In genomic region chr2:119970571-119970970, GRCm38 (mm10) we compare ENCODE assay signal across 9 mouse cellular contexts. TPM values are rescaled to one million over a fixed set of nuclear protein-coding genes. Genes with fewer than 3 reads are reported as not detected.
DNase-seq lines count a peak whose midpoint lies in the region; ATAC-seq and TF ChIP-seq lines count a peak whose summit lies in the region.
"Had no signal": no experiment of that assay in that cellular context is flagged by ENCODE, and none has a peak within 500 bp of the region (broad histone marks: within the 10 kb centered on the region; RNA-seq: fewer than 3 reads in every experiment).

No protein-coding gene starts in this region.

- no peak overlapping the region for H3K9ac ChIP-seq in CH12.LX (ENCODE audit: insufficient read depth, low read depth)
- H3K9ac ChIP-seq: neural tube, embryonic 13.5 days had no signal

- in situ Hi-C loops in CH12.LX (cut with MboI; ENCODE audit: low pct_ligation_motif_present, low pct_unique_long_range_greater_than_20kb, low sequenced_read_pairs) = loop anchor here (5.0 kb wide), 1 partner anchor 47 kb away; no protein-coding TSS in a partner anchor

- peak; percentile 47 to 89; a peak in 3 of 4 replicates for TF ChIP-seq CTCF in CH12.LX (conservative IDR thresholded peaks at IDR 0.05 in 1 of 2, IDR thresholded peaks at IDR 0.05 in 1 of 2; ENCODE audit: low read depth in 2 of 2, low read length in 2 of 2)

- dilution Hi-C loops in CH12.LX (cut with MboI; ENCODE audit: extremely low pct_ligation_motif_present, extremely low pct_unique_long_range_greater_than_20kb, low sequenced_read_pairs) = no loop called here

- H3K79me2 ChIP-seq in CH12.LX (replicated peaks; ENCODE audit: control insufficient read depth, extremely low read depth, insufficient read depth, poor library complexity, severe bottlenecking) = no peaks in the 10 kb centered on the region

- DNase-seq in layer of hippocampus, adult 9-10 months (ENCODE audit: low spot score) = peak; percentile 38
- no peak for DNase-seq in layer of hippocampus, postnatal 25 days (ENCODE audit: extremely low spot score in 1 of 2, low spot score in 1 of 2)
- peak; percentile 55 for DNase-seq in CH12.LX (ENCODE audit: extremely low read depth)
- DNase-seq in embryonic facial prominence, embryonic 10.5 days (ENCODE audit: low spot score) = peak; percentile 24
- peak; percentile 38 to 39 for DNase-seq in layer of hippocampus, postnatal 10 days (ENCODE audit: low spot score in 2 of 2)
- peak; percentile 11 for DNase-seq in spleen, adult 12 weeks (ENCODE audit: low spot score)

- H3K4me3 ChIP-seq in CH12.LX (replicated peaks in 1 of 3; ENCODE audit: low read depth in 2 of 3, low read length in 2 of 3, poor library complexity in 1 of 3) = no peak overlapping the region
- no peak overlapping the region for H3K4me3 ChIP-seq in embryonic facial prominence, embryonic 10.5 days
- H3K4me3 ChIP-seq: neural tube, embryonic 13.5 days had no signal

- H3K4me1 ChIP-seq in CH12.LX (ENCODE audit: control insufficient read depth in 1 of 2, insufficient read depth in 2 of 2) = peaks cover 0 to 19% of the 10 kb centered on the region in 2 experiments; a peak in 2 of 4 replicates
- peaks cover 21% of the 10 kb centered on the region for H3K4me1 ChIP-seq in embryonic facial prominence, embryonic 10.5 days

- H3K27ac ChIP-seq in CH12.LX (ENCODE audit: insufficient read depth, low read depth) = no peak overlapping the region
- H3K27ac ChIP-seq in embryonic facial prominence, embryonic 10.5 days (replicated peaks) = no peak overlapping the region
- H3K27ac ChIP-seq: neural tube, embryonic 13.5 days had no signal

- WGBS in embryonic facial prominence, embryonic 10.5 days = 55% methylated on average over 9 of the region's 9 CpGs

- peaks cover 0 to 15% of the 10 kb centered on the region in 2 experiments for H3K36me3 ChIP-seq in CH12.LX (replicated peaks in 1 of 2; ENCODE audit: control insufficient read depth in 1 of 2, insufficient read depth in 1 of 2, low read length in 1 of 2)
- H3K36me3 ChIP-seq in embryonic facial prominence, embryonic 10.5 days (replicated peaks) = peaks cover 4% of the 10 kb centered on the region

- no peaks in the 10 kb centered on the region for H3K9me3 ChIP-seq in CH12.LX (replicated peaks; ENCODE audit: low read length)
- no peaks in the 10 kb centered on the region for H3K9me3 ChIP-seq in embryonic facial prominence, embryonic 10.5 days
- H3K9me3 ChIP-seq: neural tube, embryonic 13.5 days had no signal

- peak overlapping the region; percentile 75 for H3K4me2 ChIP-seq in CH12.LX (ENCODE audit: insufficient read depth, low read depth, poor library complexity, severe bottlenecking)
- H3K4me2 ChIP-seq: neural tube, embryonic 13.5 days had no signal

- TF ChIP-seq POLR2A in CH12.LX (IDR thresholded peaks at IDR 0.05; ENCODE audit: low read depth, low read length) = no peak

- peak; percentile 31 for ATAC-seq in activated CD4-positive, CD25-positive, alpha-beta regulatory T cell, adult 4 months
- ATAC-seq in frontal cortex, adult (ENCODE audit: low TSS enrichment) = no peak

- TF ChIP-seq RAD21 in CH12.LX (IDR thresholded peaks at IDR 0.05; ENCODE audit: low read depth, low read length) = peak; percentile 92

- no peak for TF ChIP-seq EP300 in CH12.LX (IDR thresholded peaks at IDR 0.05; ENCODE audit: low read length)

- H3K27me3 ChIP-seq in CH12.LX (replicated peaks) = no peaks in the 10 kb centered on the region
- H3K27me3 ChIP-seq in embryonic facial prominence, embryonic 10.5 days (replicated peaks; ENCODE audit: low read depth, poor library complexity, severe bottlenecking) = no peaks in the 10 kb centered on the region
- H3K27me3 ChIP-seq: neural tube, embryonic 13.5 days had no signal

TF ChIP-seq in CH12.LX, 34 proteins besides CTCF, POLR2A, EP300 and RAD21:
- TF ChIP-seq ZC3H11A (IDR thresholded peaks at IDR 0.05; ENCODE audit: low read depth, low read length) (peak; percentile 38; the same call in 1 of the 2 replicates), MAZ (IDR thresholded peaks at IDR 0.05; ENCODE audit: low read depth, low read length) (no peak), SIN3A (IDR thresholded peaks at IDR 0.05; ENCODE audit: low read length) (0 out of 2 replicates have a peak, but pooled peaks have one; percentile 28), MAFK (IDR thresholded peaks at IDR 0.05; ENCODE audit: insufficient replicate concordance, low read length) (no peak), E2F4 (IDR thresholded peaks at IDR 0.05; ENCODE audit: insufficient replicate concordance, low read depth, low read length) (no peak), SMC3 (IDR thresholded peaks at IDR 0.05; ENCODE audit: low read depth, low read length) (peak; percentile 83)

RNA-seq across cellular contexts. Expression of gene Mapkbp1, which starts 1.9 kb away (rescaled TPM):
- 10 to 100 TPM; 41.3 to 51.0 TPM for total RNA-seq in layer of hippocampus, postnatal 25 days (2021)
- total RNA-seq in CH12.LX (2012; rRNA removed) (4.3 and 4.4 TPM in 2 replicates), CH12.LX (2014; rRNA removed) (1.8 and 1.9 TPM in 2 replicates)
- 4.5 and 7.0 TPM in 2 replicates for polyA plus RNA-seq in CH12.LX (2012; ENCODE audit: insufficient read length, low read depth)
- polyA plus RNA-seq in activated CD4-positive, CD25-positive, alpha-beta regulatory T cell, adult 4 months (2017; shearing (Covaris generic)) = 1 to 10 TPM; 1.2 to 1.5 TPM
- 3.5 and 4.0 TPM in 2 replicates for polyA plus RNA-seq in embryonic facial prominence, embryonic 10.5 days (2016; fragmentation: Nextera tagmentation; extraction: Ambion mirVana)
- total RNA-seq in layer of hippocampus, postnatal 10 days (2021) = 10 to 100 TPM; 62.7 to 69.3 TPM

RNA-seq across cellular contexts. Expression of gene Jmjd7, which starts 56.7 kb away (rescaled TPM):
- 1 to 10 TPM; 4.2 to 5.3 TPM for total RNA-seq in layer of hippocampus, postnatal 25 days (2021)
- total RNA-seq in CH12.LX (2012; rRNA removed) (12.7 and 14.6 TPM in 2 replicates), CH12.LX (2014; rRNA removed) (8.4 and 11.3 TPM in 2 replicates)
- polyA plus RNA-seq in CH12.LX (2012; ENCODE audit: insufficient read length, low read depth) = 10.6 and 15.0 TPM in 2 replicates
- polyA plus RNA-seq in activated CD4-positive, CD25-positive, alpha-beta regulatory T cell, adult 4 months (2017; shearing (Covaris generic)) = 10 to 100 TPM; 19.2 to 24.2 TPM
- 20.4 and 20.6 TPM in 2 replicates for polyA plus RNA-seq in embryonic facial prominence, embryonic 10.5 days (2016; fragmentation: Nextera tagmentation; extraction: Ambion mirVana)
- 1 to 10 TPM; 6.7 to 9.5 TPM for total RNA-seq in layer of hippocampus, postnatal 10 days (2021)

RNA-seq across cellular contexts. Expression of gene Gm28042, which starts 56.7 kb away (rescaled TPM):
- 1 to 10 TPM; 1.5 to 2.1 TPM for total RNA-seq in layer of hippocampus, postnatal 25 days (2021)
- 1.0 and 1.9 TPM in 2 replicates for total RNA-seq in CH12.LX (2012; rRNA removed)
- 0.77 and 0.84 TPM in 2 replicates for total RNA-seq in CH12.LX (2014; rRNA removed)
- polyA plus RNA-seq in CH12.LX (2012; ENCODE audit: insufficient read length, low read depth) = 1.8 and 2.0 TPM in 2 replicates
- 1 to 10 TPM in 1 of 2 experiments, under 1 TPM in 1; 0.93 to 2.2 TPM for polyA plus RNA-seq in activated CD4-positive, CD25-positive, alpha-beta regulatory T cell, adult 4 months (2017; shearing (Covaris generic))
- 5.6 and 6.2 TPM in 2 replicates for polyA plus RNA-seq in embryonic facial prominence, embryonic 10.5 days (2016; fragmentation: Nextera tagmentation; extraction: Ambion mirVana)
- total RNA-seq in layer of hippocampus, postnatal 10 days (2021) = 1 to 10 TPM; 2.2 to 3.1 TPM

Comparison
In these comparisons a context has a peak if more than half of its experiments do, and no peak if none do; other contexts are left out.
1. DNase-seq: peak in layer of hippocampus, adult 9-10 months (single experiment), CH12.LX (single experiment), embryonic facial prominence, embryonic 10.5 days (single experiment), layer of hippocampus, postnatal 10 days (2 of 2) and spleen, adult 12 weeks (single experiment); none in layer of hippocampus, postnatal 25 days (0 of 2).
2. RNA of gene Mapkbp1, which starts 1.9 kb away (total RNA-seq): 62.7 to 69.3 TPM in layer of hippocampus, postnatal 10 days and 41.3 to 51.0 TPM in layer of hippocampus, postnatal 25 days; 1.8 to 4.4 TPM in CH12.LX; every median in the first group is over 4 times any median in the second.